Comparison of ENCODE assay signal across 17 mouse cellular contexts in genomic region chrX:53459573-53459972, GRCm38 (mm10). TPM values are rescaled to one million over a fixed set of nuclear protein-coding genes. Genes with fewer than 3 reads are reported as not detected.
DNase-seq lines count a peak whose midpoint lies in the region; ATAC-seq lines count a peak whose summit lies in the region.
"Had no signal": no experiment of that assay in that cellular context is flagged by ENCODE, and none has a peak within 500 bp of the region (broad histone marks: within the 10 kb centered on the region; RNA-seq: fewer than 3 reads in every experiment).

No protein-coding gene starts in this region.

- intact Hi-C loops in left cerebral cortex, postnatal 14 days (cut with DNase I) = no loop called here
- intact Hi-C loops in left cerebral cortex, postnatal 4 days (cut with DNase I) = no loop called here

- no peak for DNase-seq in frontal cortex, postnatal 10 days (ENCODE audit: low spot score in 2 of 2)
- peak; percentile 4 to 21 for DNase-seq in left cerebral cortex, postnatal 14 days (ENCODE audit: low spot score in 2 of 2)
- DNase-seq in left cerebral cortex, postnatal 4 days = no peak
- DNase-seq in NIH3T3 (ENCODE audit: low read depth) = peak; percentile 1
- peak; percentile 0 for DNase-seq in mesoderm, embryonic 11.5 days (ENCODE audit: low read depth, low spot score)
- no peak for DNase-seq in adrenal gland, adult 2 months
- DNase-seq: cerebellum, adult 8-10 months; heart, postnatal 4 days; layer of hippocampus, postnatal 36 days; thymus, postnatal 25 days had no signal

- ATAC-seq in frontal cortex, adult (ENCODE audit: low TSS enrichment) = peak; percentile 85
- ATAC-seq in megakaryocyte-erythroid progenitor cell, adult 5-6 weeks (replicated peaks; ENCODE audit: low FRiP score, low TSS enrichment, poor library complexity, severe bottlenecking) = no peak
- ATAC-seq: liver, embryonic 12.5 days had no signal

RNA-seq across cellular contexts. Expression of gene Etd, which starts 24.9 kb away (rescaled TPM):
- not detected for total RNA-seq in left cerebral cortex, postnatal 14 days (2021)
- not detected for total RNA-seq in left cerebral cortex, postnatal 4 days (2021)
- total RNA-seq in adrenal gland, adult 2 months (2021) = not detected
- not detected in 2 replicates for polyA plus RNA-seq in adrenal gland, adult 2 months (2012; rRNA removed)
- total RNA-seq in megakaryocyte-erythroid progenitor cell, adult 5-6 weeks (2014; fragmentation: Nextera tagmentation) = not detected in 2 replicates
- total RNA-seq in megakaryocyte-erythroid progenitor cell, adult 5-6 weeks (2017) = not detected in 2 replicates
- total RNA-seq: adrenal gland, postnatal 4 days; heart, adult 8-10 months; heart, postnatal 4 days; layer of hippocampus, postnatal 36 days had no signal
- polyA plus RNA-seq: liver, embryonic 12.5 days; macrophage; myocyte had no signal

Comparison
In these comparisons a context has a peak if more than half of its experiments do, and no peak if none do; other contexts are left out.
1. DNase-seq: peak in left cerebral cortex, postnatal 14 days (2 of 2), NIH3T3 (single experiment) and mesoderm, embryonic 11.5 days (single experiment); none in frontal cortex, postnatal 10 days (0 of 2), left cerebral cortex, postnatal 4 days (single experiment) and adrenal gland, adult 2 months (single experiment).